Mouse (Mus musculus) erythroblast, embryonic 14.5 days (primary cell): ENCODE results near the gene Vmn1r4.

Experiments
- GATA1 ChIP-seq: IDR thresholded peaks from 2 replicates; pipeline ENCODE4 v1.6.1; 2012; ENCODE audit warnings: low read length, inconsistent platforms, mixed read lengths
- TAL1 ChIP-seq: IDR thresholded peaks from 3 replicates; pipeline ENCODE4 v1.6.1; 2012; ENCODE audit warnings: low read length, inconsistent platforms, mixed read lengths

DNA sequence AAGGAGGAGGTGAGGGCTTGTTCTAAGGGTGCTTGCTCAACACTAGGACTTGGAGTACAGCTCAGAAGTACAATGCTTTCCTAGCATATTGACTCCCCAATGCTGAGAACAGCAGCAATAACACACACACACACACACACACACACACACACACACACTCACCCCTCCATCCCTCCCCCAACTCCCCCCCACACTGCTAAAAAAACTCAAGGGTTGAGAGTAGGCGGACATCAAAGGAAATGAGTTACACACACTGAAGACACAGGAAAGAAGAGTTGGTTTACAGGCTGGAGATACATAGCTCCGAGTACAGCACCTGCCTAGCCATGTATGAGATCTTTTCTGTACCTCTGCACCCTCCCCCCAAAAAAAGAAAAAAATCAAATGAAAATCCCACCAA lies 7.5 kb upstream of the Vmn1r4 start:
- TF ChIP-seq TAL1 (no peak), GATA1 (no peak)
